Mouse (Mus musculus): ENCODE measurements around the gene Iqce.

DNA sequence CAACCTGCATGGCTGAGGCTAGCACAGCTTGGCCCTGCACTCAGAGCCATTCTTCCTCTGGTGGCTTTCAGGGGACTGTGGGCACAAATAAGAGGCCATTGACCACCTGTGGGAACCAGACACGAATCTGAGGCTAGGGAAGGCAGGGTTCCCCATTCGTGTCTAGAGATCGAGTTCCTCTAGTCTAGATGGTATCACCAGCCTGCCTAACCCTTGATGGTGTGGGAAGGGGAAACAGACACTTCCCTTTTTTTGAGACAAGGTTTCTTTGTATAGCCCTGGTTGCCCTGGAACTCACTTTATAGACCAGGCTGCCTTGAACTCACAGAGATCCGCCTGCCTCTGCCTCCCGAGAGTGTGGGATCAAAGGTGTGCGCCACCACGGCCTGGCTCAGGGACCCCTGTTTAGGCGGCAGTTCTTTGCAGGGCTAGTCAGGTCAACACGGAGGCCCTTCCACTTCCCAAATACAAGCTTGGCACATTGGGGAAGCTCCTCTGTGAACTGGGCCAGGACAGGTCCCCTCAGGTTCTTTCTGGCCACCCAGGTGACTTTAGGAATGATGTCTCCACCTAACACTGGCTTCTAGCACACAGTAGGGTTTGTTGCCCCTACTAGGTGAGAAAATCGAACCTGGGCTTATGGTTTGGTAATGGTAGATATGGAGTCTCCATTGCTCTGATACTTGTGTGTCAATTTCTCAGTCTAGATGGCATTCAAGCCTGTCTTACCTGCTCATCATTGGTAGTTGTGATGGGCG is 29.0 kb upstream of the Iqce start:
- TF ChIP-seq CTCF (IDR thresholded peaks at IDR 0.05; ENCODE audit: extremely low read depth, insufficient read depth, insufficient read length, insufficient replicate concordance) (no peak), POLR2A (IDR thresholded peaks at IDR 0.05; ENCODE audit: low read depth, low read length) (no peak)
